Mouse (Mus musculus) retina, adult 2 months (tissue): ENCODE results near the gene Mcoln3.

Source experiments
- DNase-seq: peaks from one replicate; pipeline ENCODE4 v3.0.0-alpha.2; 2012; ENCODE audit warnings: low read depth, low spot score

The Mcoln3 gene

DNA sequence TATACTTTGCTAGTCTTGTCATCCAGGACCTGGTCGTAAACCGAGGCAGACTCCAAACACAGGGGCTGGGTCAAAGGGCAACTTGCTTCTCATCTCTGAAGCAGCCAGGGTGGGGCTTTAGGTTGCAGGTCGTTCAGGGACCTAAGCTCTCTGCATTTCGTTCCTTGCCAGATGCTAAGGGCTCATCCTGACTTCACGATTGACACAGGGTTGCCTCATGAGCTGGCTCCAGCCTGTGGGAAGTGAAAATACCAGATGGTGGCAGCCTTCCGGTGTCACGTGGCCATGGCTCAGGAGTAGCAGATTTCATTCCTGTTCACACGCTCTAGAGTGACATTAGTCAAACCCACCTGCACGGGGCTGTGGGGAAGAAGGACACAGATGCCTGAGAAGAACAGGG, 17.6 kb downstream of the Mcoln3 start:
- DNase-seq: no peak

DNA sequence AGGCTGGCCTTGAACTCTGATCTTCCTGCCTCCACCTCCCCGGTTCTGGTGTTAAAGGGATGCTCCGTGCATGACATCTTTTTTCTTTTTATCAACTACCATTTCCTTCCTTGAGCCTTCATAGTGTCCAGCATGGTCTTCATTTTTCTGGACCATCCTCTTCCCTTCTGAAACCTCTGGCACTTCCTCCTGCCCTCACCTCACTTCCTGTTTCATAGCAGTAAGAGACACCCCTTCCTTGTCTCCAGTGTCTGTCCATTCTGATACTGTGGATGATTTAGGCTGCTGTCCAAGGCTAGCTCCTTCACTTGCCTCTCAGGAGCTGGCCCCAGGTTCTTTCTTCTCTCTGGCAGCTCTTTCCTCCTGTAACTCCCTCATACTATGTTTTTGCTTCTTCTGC, 18.2 kb downstream of the Mcoln3 start:
- DNase-seq: no peak

DNA sequence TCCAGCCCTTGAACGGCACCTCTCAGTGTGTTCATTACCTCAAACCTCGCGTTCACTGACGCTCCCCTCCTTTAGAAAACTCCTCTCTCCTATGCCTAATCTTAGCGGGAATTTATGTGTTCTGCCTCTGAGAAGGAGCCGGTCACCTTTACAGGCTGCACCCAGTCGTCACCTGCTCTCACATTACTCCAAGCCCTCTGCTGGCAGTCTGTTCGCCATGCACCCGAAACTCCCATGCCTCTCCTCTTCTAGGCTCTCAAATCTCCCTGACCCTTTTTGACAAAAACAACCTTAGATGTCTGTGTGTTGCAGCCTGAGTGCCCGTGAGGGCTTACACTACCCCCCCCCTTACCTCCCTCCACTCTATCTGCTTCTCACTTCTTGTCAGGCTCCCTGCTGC, 19.2 kb downstream of the Mcoln3 start:
- DNase-seq: no peak

DNA sequence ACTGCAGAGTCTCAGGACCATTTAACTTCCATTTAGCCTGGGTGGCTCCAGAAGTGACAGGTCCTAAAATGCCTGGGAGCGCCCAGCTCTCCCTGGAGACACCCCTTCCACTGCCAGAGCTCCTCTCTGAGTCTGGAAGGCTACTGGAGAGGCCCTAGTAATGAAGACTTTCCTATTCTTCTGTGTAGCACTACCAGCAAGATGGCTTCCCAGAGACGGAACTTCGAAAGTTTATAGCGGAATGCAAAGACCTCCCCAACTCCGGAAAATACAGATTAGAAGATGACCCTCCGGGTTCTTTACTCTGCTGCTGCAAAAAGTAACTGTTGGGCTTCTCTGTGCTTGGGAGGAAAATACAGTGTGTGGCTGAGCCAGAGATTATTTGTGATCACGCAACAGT, 23.0 kb downstream of the Mcoln3 start:
- DNase-seq: no peak

DNA sequence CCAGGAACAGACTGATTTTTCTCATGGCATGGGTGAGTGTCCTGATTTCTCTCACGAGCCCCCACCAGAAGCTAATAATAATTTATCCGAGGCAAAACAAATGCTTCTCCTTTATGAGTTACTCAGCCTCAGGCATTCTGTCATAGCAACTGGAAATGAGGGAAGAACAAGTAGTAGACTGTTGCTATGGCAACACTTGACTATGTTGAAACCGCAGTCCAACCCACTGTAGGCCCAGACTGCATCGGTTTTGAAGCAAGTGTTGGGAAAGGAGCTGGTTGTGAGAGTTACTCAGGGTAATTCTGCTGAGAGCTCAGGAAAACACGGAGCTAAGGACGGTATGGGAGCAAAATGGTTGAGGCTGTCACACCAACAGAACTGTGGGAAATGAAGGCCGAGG, 25.3 kb downstream of the Mcoln3 start:
- DNase-seq: no peak

DNA sequence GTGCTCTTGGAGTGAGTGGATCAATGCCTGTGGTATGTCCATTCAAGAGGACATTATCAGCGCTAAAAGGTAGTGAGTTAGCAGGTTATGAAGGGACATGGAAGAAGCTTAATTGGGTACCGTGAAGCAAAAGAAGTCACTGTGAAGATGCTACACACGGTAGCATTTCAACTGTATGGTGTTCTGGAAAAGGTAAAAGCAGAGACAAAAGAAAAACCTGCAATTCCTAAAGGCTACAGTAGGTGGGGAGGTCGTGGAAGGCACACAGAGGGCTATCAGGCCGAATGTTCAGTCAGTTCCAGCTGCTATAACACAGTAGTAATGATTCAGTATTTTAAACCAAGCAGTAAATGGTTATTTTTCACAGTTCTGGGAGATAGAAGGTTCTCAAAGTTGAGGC, 28.3 kb downstream of the Mcoln3 start:
- DNase-seq: no peak

DNA sequence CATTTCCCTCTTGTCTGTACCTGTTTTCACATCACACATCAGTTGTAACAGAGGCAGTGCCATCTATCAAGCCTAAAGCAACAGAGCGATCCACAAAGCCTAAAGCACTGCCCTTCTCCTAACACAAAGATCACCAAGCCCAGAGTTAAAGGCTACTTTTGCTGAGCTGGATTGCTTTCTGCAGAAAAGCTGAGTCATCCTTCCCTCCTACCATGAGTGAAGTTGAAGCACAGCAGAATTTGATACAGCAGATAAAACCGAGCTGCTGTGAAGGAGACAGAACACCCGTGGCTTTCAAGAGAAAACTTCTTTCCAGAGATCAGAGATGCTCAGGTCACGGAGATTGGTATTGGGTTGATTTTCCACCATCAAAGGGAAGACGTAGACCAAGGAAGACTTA, 28.9 kb downstream of the Mcoln3 start:
- DNase-seq: no peak

DNA sequence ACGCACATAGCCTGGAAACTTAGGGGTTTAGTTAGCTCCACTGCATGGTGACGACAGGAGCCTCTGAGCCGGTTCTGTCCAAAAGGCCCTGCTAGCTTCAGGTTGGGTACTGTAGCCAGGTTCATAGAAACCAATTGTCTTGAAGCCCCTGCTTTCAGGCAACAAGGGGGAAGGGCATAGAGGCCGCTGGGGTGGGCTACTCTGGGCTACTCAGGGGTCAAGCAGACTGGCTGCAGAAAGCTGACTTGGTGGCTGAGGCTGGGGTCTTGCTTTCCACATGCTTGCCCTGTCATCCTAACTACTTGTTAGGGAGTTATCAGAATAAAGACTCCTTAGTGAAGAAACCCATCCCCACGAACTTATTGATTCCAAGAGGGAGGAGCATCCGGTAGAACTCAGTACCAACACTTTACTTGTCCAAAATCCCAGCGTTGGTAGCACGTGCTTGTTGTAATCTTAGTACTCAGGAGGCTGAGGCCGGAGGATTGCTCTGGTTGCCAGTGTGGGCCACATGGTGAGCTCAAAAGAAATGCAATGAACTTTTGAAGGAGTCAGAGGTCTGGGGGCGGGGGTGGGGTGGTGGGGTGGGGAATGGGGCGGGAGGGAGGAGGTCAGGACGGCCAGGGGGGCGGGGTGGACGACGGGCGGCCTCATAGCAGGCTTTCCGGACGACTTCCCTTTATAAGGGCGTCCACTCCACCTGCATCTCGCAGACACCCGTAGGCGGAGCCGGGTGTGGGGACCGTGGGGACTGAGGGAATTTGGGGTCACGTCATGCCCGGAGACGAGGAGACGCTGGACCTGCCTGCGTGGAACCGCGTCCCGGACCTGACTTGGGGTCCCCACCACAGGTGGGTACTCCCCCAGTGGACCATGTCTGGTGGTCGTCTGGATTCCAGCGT, 32.2 kb downstream of the Mcoln3 start, which contains the start of gene Mcoln2:
Gene Mcoln2, plus strand, starts transcription at position 678 of the 902 bp plus-strand sequence.
- DNase-seq: no peak

DNA sequence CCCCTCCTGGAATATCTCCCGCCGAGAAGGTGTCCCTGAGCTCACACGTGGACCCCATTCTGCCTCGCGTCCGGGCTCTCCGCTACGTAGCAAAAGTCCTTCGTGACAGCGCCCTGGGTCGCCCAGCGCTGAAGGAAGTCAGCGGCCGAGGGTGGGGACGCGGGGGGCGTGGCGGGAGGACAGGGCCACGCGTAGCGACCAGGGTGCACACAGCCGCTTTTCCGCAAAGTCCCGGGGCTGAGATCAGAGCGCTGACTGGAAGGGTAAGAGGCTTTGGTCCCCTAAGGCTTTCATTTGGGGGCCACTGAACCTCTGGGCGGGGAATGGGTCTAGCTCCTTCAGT, 32.8 kb downstream of the Mcoln3 start:
- DNase-seq: no peak

DNA sequence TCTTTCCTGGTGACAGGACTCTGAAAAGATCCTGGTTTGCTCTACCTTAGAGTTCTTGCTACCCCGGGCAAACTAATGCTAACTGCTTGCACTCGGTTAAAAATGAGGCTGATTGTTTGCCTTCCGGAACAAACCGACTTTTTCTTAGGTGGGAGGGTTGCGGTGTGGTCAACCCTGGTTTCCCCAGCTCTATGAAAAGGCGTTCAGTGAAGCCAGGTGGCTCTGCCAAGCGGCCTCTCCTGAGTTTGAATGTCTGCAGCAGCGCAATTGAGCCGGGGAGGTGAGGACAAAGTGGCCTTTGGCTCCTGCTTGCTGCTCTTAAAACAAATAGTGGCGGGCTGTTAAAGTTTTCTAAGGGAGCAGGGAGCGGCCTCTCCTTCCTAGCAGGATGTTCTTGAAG, 33.3 kb downstream of the Mcoln3 start:
- no peak for DNase-seq

DNA sequence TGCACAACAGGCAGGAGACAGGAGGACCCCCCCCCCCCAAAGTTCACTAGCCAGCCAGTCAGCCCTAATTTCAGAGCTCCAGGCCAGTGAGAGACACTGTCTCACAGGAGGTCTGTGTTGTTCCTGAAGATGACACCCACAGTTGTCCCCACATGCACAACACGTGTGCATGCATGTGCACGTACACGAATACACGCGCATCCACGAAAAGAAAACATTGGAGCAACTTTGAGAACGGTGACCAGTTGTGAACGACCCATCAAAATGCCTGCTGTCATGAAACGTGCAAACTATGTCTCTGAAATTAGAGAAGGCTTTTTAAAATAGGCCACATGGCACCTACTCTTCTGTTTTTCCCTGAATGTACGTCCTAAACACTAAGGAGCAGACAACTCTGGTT, 34.1 kb downstream of the Mcoln3 start:
- no peak for DNase-seq

DNA sequence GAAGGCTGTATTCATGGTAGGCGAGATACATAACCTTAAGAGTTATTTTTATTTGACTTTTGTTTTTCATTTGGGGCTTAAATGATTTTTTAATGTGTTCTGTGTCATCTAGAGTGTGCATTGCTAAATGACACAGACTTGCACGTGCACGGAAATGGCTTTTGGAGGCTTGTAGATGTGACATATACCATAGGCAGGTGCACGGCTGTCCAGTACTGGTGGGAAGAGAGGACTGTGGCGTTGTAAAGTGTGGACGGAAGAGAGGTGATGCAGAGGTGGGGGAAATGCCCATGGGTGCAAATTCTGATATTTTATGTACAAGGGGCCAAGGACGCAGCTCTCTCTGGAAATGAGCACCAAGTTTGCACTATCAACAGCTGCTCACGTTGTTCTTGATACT, 34.5 kb downstream of the Mcoln3 start:
- no peak for DNase-seq

DNA sequence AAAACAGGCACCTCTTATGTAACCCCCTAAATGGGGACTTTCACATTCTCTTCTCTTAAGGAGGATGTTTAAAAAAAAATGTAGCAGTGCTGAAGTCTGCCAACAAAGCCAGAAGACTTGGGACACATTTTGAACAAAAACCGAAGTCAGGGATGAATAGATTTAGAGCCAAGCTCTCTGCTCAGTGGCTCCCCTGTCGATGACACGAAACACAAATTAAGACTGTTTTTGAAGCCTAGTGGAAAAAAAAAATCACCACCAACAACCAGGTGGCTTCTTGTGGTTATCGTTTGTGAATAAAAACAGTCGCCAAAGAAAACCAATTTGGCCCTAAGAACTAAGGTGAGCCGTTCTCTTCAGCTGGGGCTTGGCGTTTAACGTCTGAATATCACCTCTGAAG, 35.1 kb downstream of the Mcoln3 start:
- DNase-seq: no peak

DNA sequence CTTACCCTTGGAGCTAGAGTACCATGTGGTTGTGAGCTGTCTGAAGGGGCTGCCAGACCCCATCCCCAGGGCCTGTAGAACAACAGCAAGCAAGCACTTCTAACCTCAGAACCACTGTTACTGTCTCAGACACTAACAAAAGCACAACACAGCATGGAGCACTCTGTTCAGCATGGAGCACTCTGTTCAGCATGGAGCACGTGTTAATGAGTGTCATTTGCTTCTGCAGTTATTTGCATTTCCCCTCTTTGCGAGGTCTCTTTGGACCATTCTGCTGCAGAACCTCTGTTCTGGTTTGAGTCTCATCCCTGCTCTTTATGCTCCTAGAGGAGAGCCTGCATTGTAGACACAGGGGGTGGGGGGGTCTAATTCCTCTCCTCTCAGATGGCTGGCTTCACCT, 35.7 kb downstream of the Mcoln3 start:
- DNase-seq: no peak

DNA sequence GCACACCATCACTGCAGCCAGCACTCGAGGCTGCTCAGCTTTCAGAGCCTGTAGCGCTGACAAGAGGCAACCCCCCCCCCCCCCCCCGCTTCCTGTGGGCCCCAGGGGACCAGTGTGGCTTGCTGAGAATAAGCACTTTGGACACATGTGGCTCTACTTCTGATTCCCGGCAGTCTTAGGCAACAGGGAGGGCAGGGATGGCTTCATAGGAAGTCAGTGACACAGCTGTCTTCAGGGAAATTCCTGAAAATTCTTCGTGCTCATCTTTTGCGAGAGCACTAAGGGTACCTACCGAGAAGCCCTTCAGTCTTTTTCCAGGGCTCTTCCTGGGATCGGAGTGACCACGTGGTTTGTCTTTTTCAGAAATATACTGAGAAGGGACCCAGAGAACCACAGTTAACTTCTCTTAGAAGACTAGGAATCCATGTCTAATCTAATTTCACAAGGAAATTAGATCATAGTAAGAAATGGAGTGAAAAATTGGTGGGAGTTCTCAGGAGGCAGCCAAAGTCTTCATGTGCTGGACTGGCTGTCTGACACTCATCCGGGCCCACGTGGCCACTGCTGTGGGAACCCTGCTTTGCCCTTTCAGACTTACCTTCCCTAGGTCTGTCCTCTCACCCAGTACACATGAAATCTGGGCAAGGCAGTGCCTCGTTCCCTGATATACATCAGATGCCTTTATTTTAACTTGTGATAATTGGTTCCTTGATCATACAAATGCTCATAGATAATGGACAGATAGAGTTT, 36.8 kb downstream of the Mcoln3 start:
- no peak for DNase-seq

DNA sequence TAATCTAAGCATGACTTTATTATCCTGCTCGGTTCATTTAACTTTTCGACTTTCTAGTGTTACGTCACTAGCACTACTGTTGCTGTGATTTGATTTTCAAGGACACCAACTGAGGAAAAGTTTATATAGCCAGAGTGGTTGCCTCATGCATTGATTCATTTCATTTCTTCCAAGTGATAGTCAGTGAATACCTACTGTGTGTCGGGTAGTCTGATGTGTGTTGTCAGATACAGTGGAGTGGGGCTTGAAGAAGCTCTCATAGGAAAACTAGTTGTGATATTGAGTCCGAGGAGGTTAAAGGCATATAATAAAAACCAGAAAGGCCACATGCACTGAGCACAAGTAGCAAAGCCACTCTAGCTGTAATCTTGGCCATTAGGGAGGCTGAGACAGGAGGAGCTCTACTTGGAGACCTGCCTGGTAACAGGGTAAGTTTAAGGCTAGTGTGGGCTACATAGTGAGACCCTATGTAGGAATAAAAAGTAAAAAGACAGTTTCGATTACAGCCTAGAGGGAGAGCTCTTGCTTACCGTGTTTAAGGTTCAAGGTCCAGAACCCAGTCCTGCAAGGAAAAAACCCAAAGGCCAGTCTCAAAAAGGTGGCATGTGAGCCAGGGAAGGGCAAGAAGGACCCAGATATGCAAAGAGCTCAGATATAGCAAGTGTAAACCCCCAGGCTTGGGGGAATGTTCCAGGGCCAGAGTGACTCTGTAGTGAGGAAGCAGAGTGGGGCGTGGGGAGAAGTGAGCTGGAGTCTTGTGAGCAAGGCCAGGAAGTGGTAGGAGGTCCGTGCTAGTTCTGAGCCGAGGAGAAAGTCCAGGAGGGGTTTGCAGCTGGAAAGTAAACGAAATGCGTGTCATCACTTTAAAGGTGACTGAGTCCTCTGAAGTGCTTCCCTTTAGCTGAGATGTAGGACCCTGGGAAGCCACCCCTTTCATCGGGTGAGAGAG, 38.7 kb downstream of the Mcoln3 start:
- no peak for DNase-seq

DNA sequence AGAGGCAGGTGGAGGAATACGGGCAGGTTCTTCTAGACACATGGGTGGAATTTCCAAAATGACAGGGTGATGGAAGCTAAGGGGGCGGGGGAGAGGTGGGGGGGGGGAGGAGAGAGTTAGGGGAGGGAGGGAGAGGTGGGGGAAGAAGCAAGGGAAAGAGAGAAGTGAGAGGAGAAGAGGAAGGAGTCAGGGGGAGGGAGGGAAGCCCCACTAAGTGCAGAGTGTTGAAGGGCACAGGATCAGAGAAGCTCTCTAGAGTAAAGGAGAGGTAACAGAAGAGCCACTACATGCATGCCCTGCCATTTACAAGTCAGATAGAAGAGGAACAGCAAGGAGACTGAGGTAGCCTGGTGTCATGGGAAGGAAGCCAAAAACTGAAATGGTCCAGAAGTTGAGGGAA, 39.6 kb downstream of the Mcoln3 start:
- DNase-seq: no peak

DNA sequence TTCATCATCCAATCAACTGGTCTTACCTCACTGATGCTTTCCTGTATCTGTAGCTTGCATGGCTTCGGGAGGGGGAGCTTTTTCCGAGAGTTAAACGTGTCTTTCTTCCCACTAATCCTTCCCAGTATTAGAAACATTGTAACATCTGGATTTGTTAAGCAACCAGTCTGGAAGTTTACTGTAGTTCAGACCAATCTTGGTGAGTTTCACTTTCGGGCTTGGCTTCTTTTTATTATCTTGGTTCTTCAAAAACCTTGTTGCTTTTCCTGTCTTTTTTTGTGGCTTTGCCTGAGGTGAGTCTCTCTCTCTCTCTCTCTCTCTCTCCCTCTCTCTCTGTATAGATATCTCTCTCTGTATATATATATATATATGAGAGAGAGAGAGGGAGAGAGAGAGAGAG, 40.8 kb downstream of the Mcoln3 start:
- DNase-seq: no peak

DNA sequence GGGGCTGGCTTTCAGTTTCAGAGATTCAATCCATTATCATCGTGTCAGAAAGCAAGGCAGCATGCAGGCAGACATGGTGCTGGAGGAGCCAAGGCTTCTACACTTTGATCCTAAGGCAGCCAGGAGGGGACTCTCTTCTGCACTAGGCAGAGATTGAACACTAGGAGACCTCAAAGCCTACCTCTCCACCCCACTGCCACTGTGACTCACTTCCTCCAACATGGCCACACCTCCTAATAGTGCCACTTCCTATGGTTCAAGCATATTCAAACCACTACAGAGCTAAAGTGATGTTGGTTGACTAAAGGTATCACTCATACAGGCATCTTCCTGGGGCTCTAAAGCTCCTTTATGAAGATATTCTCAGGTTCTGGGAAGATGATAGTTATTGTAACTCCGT, 42.1 kb downstream of the Mcoln3 start:
- no peak for DNase-seq

DNA sequence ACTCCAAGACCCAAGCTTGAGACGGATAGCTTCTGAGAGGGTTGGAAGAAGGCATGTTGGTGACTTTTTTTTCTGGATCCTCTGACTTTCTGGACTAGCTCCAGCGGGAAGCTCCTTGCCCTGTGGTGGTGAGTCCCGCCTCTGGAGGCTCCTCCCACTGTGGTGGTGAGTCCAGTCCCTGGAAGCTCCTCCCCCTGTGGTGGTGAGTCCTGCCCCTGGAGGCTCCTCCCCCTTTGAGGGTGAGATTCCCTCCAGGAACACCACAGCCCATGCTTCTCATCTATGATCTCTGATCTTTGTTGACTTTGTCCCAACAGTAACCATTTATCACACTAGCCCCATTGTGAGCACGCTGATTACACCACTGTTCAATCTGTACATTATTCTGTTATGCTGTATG, 44.9 kb downstream of the Mcoln3 start:
- DNase-seq: no peak

DNA sequence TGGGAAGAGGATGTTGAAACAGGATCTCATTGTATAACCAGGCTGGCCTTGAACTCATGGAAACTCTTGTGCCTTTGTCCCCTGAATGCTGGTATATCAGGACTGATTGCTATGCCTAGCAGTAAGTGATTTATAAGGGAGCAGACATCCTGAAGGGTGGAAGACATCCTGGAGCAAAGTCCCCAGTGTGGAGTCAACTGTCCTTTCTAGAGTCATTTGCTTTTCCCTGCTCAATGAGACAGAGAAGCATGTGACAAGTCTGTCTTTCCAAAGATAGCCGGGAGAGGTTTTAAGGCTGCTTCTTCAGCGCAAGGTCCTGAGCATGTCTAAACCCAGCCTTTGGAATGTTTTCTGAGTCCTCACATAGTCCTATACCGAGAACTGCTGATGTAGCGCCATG, 52.1 kb downstream of the Mcoln3 start:
- DNase-seq: no peak

DNA sequence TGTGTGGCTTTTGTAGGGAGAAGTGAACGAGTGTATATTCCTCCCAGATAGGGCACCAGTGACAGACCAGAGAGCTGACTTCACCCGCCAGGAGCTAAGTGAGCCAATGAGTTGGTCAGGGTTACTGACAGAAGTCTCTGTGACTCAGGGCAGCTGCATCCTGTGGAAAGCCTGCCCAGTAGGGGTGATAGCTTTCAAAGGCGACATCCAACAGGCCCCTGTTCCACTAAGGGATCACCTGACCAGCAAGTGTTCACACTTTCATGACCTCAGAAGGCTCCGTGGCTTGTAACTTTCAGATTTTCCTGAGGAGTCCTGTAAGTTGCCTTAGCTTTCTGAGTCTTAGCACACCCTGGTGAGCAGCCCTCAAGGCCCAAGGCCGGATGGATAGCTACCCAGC, 55.8 kb downstream of the Mcoln3 start:
- DNase-seq: no peak
